Mouse (Mus musculus) midbrain, embryonic 16.5 days (tissue): ENCODE measurements around the gene AI182371. TPM values are rescaled to one million over a fixed set of nuclear protein-coding genes. Genes with fewer than 3 reads are reported as not detected.

Source experiments
- ATAC-seq: fragments of 200-750 bp; cut with Nextera tagmentation; 2 replicates; pipeline ENCODE4 v1.8.0; 2017; ENCODE audit warnings: moderate TSS enrichment
- H3K27ac ChIP-seq: fragments of 300-500 bp; sonication (generic); 2 replicates; pipeline ENCODE4 v1.5.1; 2014; ENCODE audit warnings: mild to moderate bottlenecking, low read length, mixed read lengths
- H3K27me3 ChIP-seq: fragments of 300-500 bp; sonication (generic); 2 replicates; pipeline ENCODE4 v1.6.1; 2014; ENCODE audit warnings: low read depth, low read length, mixed read lengths; ENCODE audit not compliant: control insufficient read depth, insufficient read depth
- H3K36me3 ChIP-seq: fragments of 300-500 bp; sonication (generic); 2 replicates; pipeline ENCODE4 v1.6.1; 2014; ENCODE audit warnings: mild to moderate bottlenecking, low read length, moderate library complexity, mixed read lengths; ENCODE audit not compliant: control insufficient read depth, insufficient read depth
- H3K4me1 ChIP-seq: fragments of 300-500 bp; sonication (generic); 2 replicates; pipeline ENCODE4 v1.6.1; 2014; ENCODE audit warnings: mild to moderate bottlenecking, low read length, mixed read lengths; ENCODE audit not compliant: control insufficient read depth, insufficient read depth
- H3K4me2 ChIP-seq: fragments of 300-500 bp; sonication (generic); 2 replicates; pipeline ENCODE4 v1.6.1; 2014; ENCODE audit warnings: mild to moderate bottlenecking, low read length, mixed read lengths
- H3K4me3 ChIP-seq: fragments of 300-500 bp; sonication (generic); 2 replicates; pipeline ENCODE4 v1.5.1; 2014; ENCODE audit warnings: low read depth, mild to moderate bottlenecking, low read length, moderate library complexity, mixed read lengths
- H3K9ac ChIP-seq: fragments of 300-500 bp; sonication (generic); 2 replicates; pipeline ENCODE4 v1.6.1; 2014; ENCODE audit warnings: low read depth, low read length, mixed read lengths
- H3K9me3 ChIP-seq: fragments of 300-500 bp; sonication (generic); replicated peaks from 2 replicates; pipeline ENCODE4 v1.6.1; 2014; ENCODE audit warnings: mild to moderate bottlenecking, low read length, mixed read lengths; ENCODE audit not compliant: control insufficient read depth, poor library complexity, severe bottlenecking
- WGBS: fragments of 180-500 bp; shearing (Covaris S2); extraction: QIAGEN DNeasy Blood & Tissue Kit; methylation state at CpG from one replicate; pipeline ENCODE4 v1.1.7; 2014; 5-methylcytosine and 5-hydroxymethylcytosine counted together
- polyA plus RNA-seq: library from polyadenylated mRNA; unstranded; fragments of >200 nt; fragmentation: Nextera tagmentation; extraction: Ambion mirVana; gene quantifications from 2 replicates; pipeline ENCODE4 v1.2.1, GENCODE M21; 2015

Gene AI182371
- polyA plus RNA-seq, 1 experiment from 2014 or later, result 0.80 TPM

- no peak overlapping the region for H3K27ac ChIP-seq
- 78% methylated on average over 4 of the region's 4 CpGs for WGBS
- ATAC-seq, result no peak
- no peak overlapping the region for H3K4me2 ChIP-seq
- H3K9ac ChIP-seq, result no peak overlapping the region
- no peaks in the 10 kb centered on the region for H3K9me3 ChIP-seq
- H3K36me3 ChIP-seq, result no peaks in the 10 kb centered on the region
- no peaks in the 10 kb centered on the region for H3K27me3 ChIP-seq
- no peaks in the 10 kb centered on the region for H3K4me1 ChIP-seq
- H3K4me3 ChIP-seq, result no peak overlapping the region
Measured at GRCm38 (mm10) chr2:35087418-35087817, 13.9 kb downstream of the AI182371 start.

GRCm38 (mm10) chr2:35079166-35079565 lies 22.2 kb downstream of the AI182371 start:
- no peak for ATAC-seq
- Histone ChIP-seq H3K27ac (no peak overlapping the region), H3K9ac (no peak overlapping the region), H3K36me3 (no peaks in the 10 kb centered on the region), H3K4me2 (no peak overlapping the region), H3K4me3 (no peak overlapping the region), H3K27me3 (no peaks in the 10 kb centered on the region), H3K9me3 (no peaks in the 10 kb centered on the region), H3K4me1 (no peaks in the 10 kb centered on the region)
- WGBS, result 67% methylated on average over 6 of the region's 6 CpGs

DNA sequence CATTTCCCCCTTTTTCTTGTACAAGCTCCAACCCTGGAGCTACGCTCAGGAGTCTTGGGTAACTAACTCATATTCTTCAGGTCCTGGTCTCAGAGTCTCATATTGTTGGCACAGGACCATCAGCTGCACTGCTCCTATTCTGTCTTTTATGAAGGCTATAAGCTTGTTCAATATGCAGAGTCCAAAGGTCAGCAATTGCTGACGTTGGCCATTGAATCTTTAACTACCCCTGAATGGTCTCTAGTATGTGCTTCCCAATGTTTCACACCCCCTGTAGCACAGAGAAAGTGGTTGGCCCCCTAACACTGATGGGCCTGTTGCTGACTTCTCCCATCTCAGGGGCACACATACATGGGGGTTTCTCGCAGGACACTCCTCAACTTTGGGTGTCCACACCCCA lies 27.0 kb downstream of the AI182371 start:
- no peaks in the 10 kb centered on the region for H3K36me3 ChIP-seq
- H3K4me1 ChIP-seq, result no peaks in the 10 kb centered on the region
- H3K4me3 ChIP-seq, result no peak overlapping the region
- H3K9me3 ChIP-seq, result no peaks in the 10 kb centered on the region; the same call in 1 of the 2 replicates
- ATAC-seq, result no peak
- 89% methylated on average over 3 of the region's 3 CpGs for WGBS
- H3K27ac ChIP-seq, result no peak overlapping the region
- H3K27me3 ChIP-seq, result no peaks in the 10 kb centered on the region
- no peak overlapping the region for H3K4me2 ChIP-seq
- no peak overlapping the region for H3K9ac ChIP-seq

GRCm38 (mm10) chr2:35072547-35072946 lies 28.8 kb downstream of the AI182371 start:
- Histone ChIP-seq H3K9me3 (no peaks in the 10 kb centered on the region; the same call in 1 of the 2 replicates), H3K4me2 (no peak overlapping the region), H3K36me3 (no peaks in the 10 kb centered on the region), H3K4me3 (no peak overlapping the region), H3K9ac (no peak overlapping the region), H3K27ac (no peak overlapping the region), H3K27me3 (no peaks in the 10 kb centered on the region), H3K4me1 (no peaks in the 10 kb centered on the region)
- WGBS, result 60% methylated on average over 2 of the region's 2 CpGs
- ATAC-seq, result no peak

GRCm38 (mm10) chr2:35070275-35070674 lies 31.1 kb downstream of the AI182371 start:
- no peak for ATAC-seq

DNA sequence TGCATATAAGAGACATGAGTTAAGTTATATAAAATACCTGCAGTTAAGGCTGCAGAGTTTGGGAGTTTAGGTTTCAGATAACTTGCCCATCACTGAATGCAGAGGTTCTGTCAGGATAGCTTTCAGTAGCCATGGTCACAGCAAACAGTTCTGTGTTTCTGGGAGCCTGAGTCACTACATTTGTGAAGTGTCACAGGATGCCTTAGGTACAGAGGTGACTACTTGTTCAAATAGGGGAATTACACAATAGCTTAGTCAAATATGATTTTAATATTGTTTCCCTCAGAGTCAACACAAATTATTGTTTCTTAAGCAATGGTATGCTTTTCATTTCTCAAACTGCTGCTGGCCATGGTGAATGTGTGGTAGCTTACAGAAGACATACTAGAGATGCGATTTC lies 32.2 kb downstream of the AI182371 start:
- no peak for ATAC-seq
- no peak overlapping the region for H3K4me2 ChIP-seq
- WGBS, result 94% methylated on average over 1 of the region's 1 CpGs

More at GRCm38 (mm10) chr2:35070275-35070674, 31.1 kb downstream of the AI182371 start:
- 88% methylated on average over 4 of the region's 4 CpGs for WGBS
- no peaks in the 10 kb centered on the region; the same call in 1 of the 2 replicates for H3K9me3 ChIP-seq
- no peaks in the 10 kb centered on the region for H3K4me1 ChIP-seq
- no peak overlapping the region for H3K4me2 ChIP-seq
- H3K4me3 ChIP-seq, result no peak overlapping the region
- no peaks in the 10 kb centered on the region for H3K27me3 ChIP-seq
- no peak overlapping the region for H3K9ac ChIP-seq
- H3K36me3 ChIP-seq, result no peaks in the 10 kb centered on the region
- no peak overlapping the region for H3K27ac ChIP-seq

GRCm38 (mm10) chr2:35067117-35067516 lies 34.2 kb downstream of the AI182371 start:
- H3K27me3 ChIP-seq, result no peaks in the 10 kb centered on the region
- no peaks in the 10 kb centered on the region for H3K4me1 ChIP-seq
- no peak for ATAC-seq
- H3K9ac ChIP-seq, result no peak overlapping the region
- H3K9me3 ChIP-seq, result no peaks in the 10 kb centered on the region
- H3K36me3 ChIP-seq, result no peaks in the 10 kb centered on the region
- no peak overlapping the region for H3K27ac ChIP-seq
- WGBS, result 94% methylated on average over 11 of the region's 11 CpGs
- H3K4me3 ChIP-seq, result no peak overlapping the region
- H3K4me2 ChIP-seq, result no peak overlapping the region

More for the DNA sequence above, 32.2 kb downstream of the AI182371 start:
- Histone ChIP-seq H3K4me1 (no peaks in the 10 kb centered on the region), H3K9ac (no peak overlapping the region), H3K4me3 (no peak overlapping the region), H3K9me3 (no peaks in the 10 kb centered on the region; the same call in 1 of the 2 replicates), H3K27me3 (no peaks in the 10 kb centered on the region), H3K36me3 (no peaks in the 10 kb centered on the region), H3K27ac (no peak overlapping the region)

DNA sequence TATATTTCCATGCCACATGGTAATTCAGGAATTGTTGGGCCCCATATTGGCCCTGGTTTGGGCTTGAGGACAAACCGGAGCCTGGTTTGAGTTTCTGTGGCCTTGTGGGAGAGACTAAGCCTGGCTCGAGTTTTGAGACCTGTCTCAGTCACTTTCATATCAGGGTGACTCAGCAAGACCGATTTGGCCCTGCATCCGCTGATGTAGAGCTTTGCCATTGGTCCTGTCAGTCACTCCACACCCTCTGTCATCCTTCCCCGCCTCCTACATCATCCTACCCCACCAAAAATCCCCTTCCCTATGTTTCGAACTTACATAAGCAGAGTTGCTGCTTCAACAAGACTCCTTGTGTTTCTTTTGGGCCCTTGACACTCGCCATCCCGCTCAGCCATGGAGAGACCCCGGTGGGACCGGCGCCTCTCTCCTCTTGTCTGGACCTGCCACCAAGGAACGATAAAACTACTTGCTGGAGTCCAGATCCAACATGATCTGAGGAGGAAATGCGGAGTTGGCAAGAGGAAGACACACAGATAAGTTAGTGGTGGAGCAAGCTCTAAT lies 34.7 kb downstream of the AI182371 start:
- no peak overlapping the region for H3K27ac ChIP-seq
- WGBS, result 93% methylated on average over 13 of the region's 13 CpGs
- no peak overlapping the region for H3K4me3 ChIP-seq
- H3K9ac ChIP-seq, result no peak overlapping the region
- no peaks in the 10 kb centered on the region for H3K9me3 ChIP-seq
- no peak overlapping the region for H3K4me2 ChIP-seq
- no peak for ATAC-seq
- H3K4me1 ChIP-seq, result no peaks in the 10 kb centered on the region
- H3K27me3 ChIP-seq, result no peaks in the 10 kb centered on the region
- no peaks in the 10 kb centered on the region for H3K36me3 ChIP-seq

- ATAC-seq, result no peak
- Histone ChIP-seq H3K4me3 (no peak overlapping the region), H3K9me3 (no peaks in the 10 kb centered on the region), H3K4me2 (no peak overlapping the region), H3K27me3 (no peaks in the 10 kb centered on the region), H3K36me3 (no peaks in the 10 kb centered on the region), H3K4me1 (no peaks in the 10 kb centered on the region), H3K9ac (no peak overlapping the region), H3K27ac (no peak overlapping the region)
- 96% methylated on average over 6 of the region's 6 CpGs for WGBS
Measured at GRCm38 (mm10) chr2:35063333-35064030, 37.9 kb downstream of the AI182371 start.
